Mouse (Mus musculus): Measurements from ENCODE around the gene Bcl2. TPM values are rescaled to one million over a fixed set of nuclear protein-coding genes. Genes with fewer than 3 reads are reported as not detected.

Gene Bcl2
- polyA plus RNA-seq, 1 experiment, result 4.7 TPM

GRCm38 (mm10) chr1:106601247-106601646, 112.8 kb downstream of the Bcl2 start:
- Histone ChIP-seq H3K4me1 (ENCODE audit: control insufficient read depth, insufficient read depth, low read length) (no peaks in the 10 kb centered on the region), H3K27ac (ENCODE audit: insufficient read depth, low read length) (no peak overlapping the region), H3K4me3 (ENCODE audit: insufficient read depth, low read length) (no peak overlapping the region)
- TF ChIP-seq CTCF (IDR thresholded peaks at IDR 0.05; ENCODE audit: extremely low read depth, insufficient read depth, low read length), result no peak
- no peak for TF ChIP-seq POLR2A (IDR thresholded peaks at IDR 0.05; ENCODE audit: extremely low read depth, insufficient read depth, low read length)

GRCm38 (mm10) chr1:106600841-106601240, 113.2 kb downstream of the Bcl2 start:
- Histone ChIP-seq H3K4me1 (ENCODE audit: control insufficient read depth, insufficient read depth, low read length) (no peaks in the 10 kb centered on the region), H3K4me3 (ENCODE audit: insufficient read depth, low read length) (no peak overlapping the region), H3K27ac (ENCODE audit: insufficient read depth, low read length) (no peak overlapping the region)
- no peak for TF ChIP-seq CTCF (IDR thresholded peaks at IDR 0.05; ENCODE audit: extremely low read depth, insufficient read depth, low read length)
- no peak for TF ChIP-seq POLR2A (IDR thresholded peaks at IDR 0.05; ENCODE audit: extremely low read depth, insufficient read depth, low read length)

- Histone ChIP-seq H3K4me3 (ENCODE audit: insufficient read depth, low read length) (no peak overlapping the region), H3K27ac (ENCODE audit: insufficient read depth, low read length) (no peak overlapping the region), H3K4me1 (ENCODE audit: control insufficient read depth, insufficient read depth, low read length) (no peaks in the 10 kb centered on the region)
- TF ChIP-seq POLR2A (IDR thresholded peaks at IDR 0.05; ENCODE audit: extremely low read depth, insufficient read depth, low read length) (no peak), CTCF (IDR thresholded peaks at IDR 0.05; ENCODE audit: extremely low read depth, insufficient read depth, low read length) (no peak)
Measured at GRCm38 (mm10) chr1:106598292-106598583, 115.8 kb downstream of the Bcl2 start.

GRCm38 (mm10) chr1:106597575-106598291, 116.3 kb downstream of the Bcl2 start:
- Histone ChIP-seq H3K4me1 (ENCODE audit: control insufficient read depth, insufficient read depth, low read length) (no peaks in the 10 kb centered on the region), H3K4me3 (ENCODE audit: insufficient read depth, low read length) (no peak overlapping the region), H3K27ac (ENCODE audit: insufficient read depth, low read length) (no peak overlapping the region)
- TF ChIP-seq CTCF (IDR thresholded peaks at IDR 0.05; ENCODE audit: extremely low read depth, insufficient read depth, low read length) (no peak), POLR2A (IDR thresholded peaks at IDR 0.05; ENCODE audit: extremely low read depth, insufficient read depth, low read length) (no peak)

- H3K27ac ChIP-seq (ENCODE audit: insufficient read depth, low read length), result no peak overlapping the region
- H3K4me1 ChIP-seq (ENCODE audit: control insufficient read depth, insufficient read depth, low read length), result no peaks in the 10 kb centered on the region
- no peak for TF ChIP-seq CTCF (IDR thresholded peaks at IDR 0.05; ENCODE audit: extremely low read depth, insufficient read depth, low read length)
- no peak for TF ChIP-seq POLR2A (IDR thresholded peaks at IDR 0.05; ENCODE audit: extremely low read depth, insufficient read depth, low read length)
- no peak overlapping the region for H3K4me3 ChIP-seq (ENCODE audit: insufficient read depth, low read length)
Measured at GRCm38 (mm10) chr1:106596380-106596779, 117.7 kb downstream of the Bcl2 start.

GRCm38 (mm10) chr1:106595286-106595885, 118.7 kb downstream of the Bcl2 start:
- Histone ChIP-seq H3K4me3 (ENCODE audit: insufficient read depth, low read length) (no peak overlapping the region), H3K4me1 (ENCODE audit: control insufficient read depth, insufficient read depth, low read length) (no peaks in the 10 kb centered on the region), H3K27ac (ENCODE audit: insufficient read depth, low read length) (no peak overlapping the region)
- TF ChIP-seq CTCF (IDR thresholded peaks at IDR 0.05; ENCODE audit: extremely low read depth, insufficient read depth, low read length), result no peak
- TF ChIP-seq POLR2A (IDR thresholded peaks at IDR 0.05; ENCODE audit: extremely low read depth, insufficient read depth, low read length), result no peak

- no peak overlapping the region for H3K27ac ChIP-seq (ENCODE audit: insufficient read depth, low read length)
Measured at GRCm38 (mm10) chr1:106591180-106591774, 122.8 kb downstream of the Bcl2 start.

GRCm38 (mm10) chr1:106589141-106589540, 124.9 kb downstream of the Bcl2 start:
- no peak overlapping the region for H3K4me3 ChIP-seq (ENCODE audit: insufficient read depth, low read length)
- no peak overlapping the region for H3K27ac ChIP-seq (ENCODE audit: insufficient read depth, low read length)
- TF ChIP-seq CTCF (IDR thresholded peaks at IDR 0.05; ENCODE audit: extremely low read depth, insufficient read depth, low read length) (no peak), POLR2A (IDR thresholded peaks at IDR 0.05; ENCODE audit: extremely low read depth, insufficient read depth, low read length) (no peak)
- peaks cover 2% of the 10 kb centered on the region; the same call in 1 of the 2 replicates for H3K4me1 ChIP-seq (ENCODE audit: control insufficient read depth, insufficient read depth, low read length)

More at GRCm38 (mm10) chr1:106591180-106591774, 122.8 kb downstream of the Bcl2 start:
- Histone ChIP-seq H3K4me3 (ENCODE audit: insufficient read depth, low read length) (no peak overlapping the region), H3K4me1 (ENCODE audit: control insufficient read depth, insufficient read depth, low read length) (0 out of 2 replicates have a peak, but pooled peaks cover 2% of the 10 kb centered on the region)
- TF ChIP-seq POLR2A (IDR thresholded peaks at IDR 0.05; ENCODE audit: extremely low read depth, insufficient read depth, low read length), result no peak
- TF ChIP-seq CTCF (IDR thresholded peaks at IDR 0.05; ENCODE audit: extremely low read depth, insufficient read depth, low read length), result no peak

- Histone ChIP-seq H3K27ac (ENCODE audit: insufficient read depth, low read length) (no peak overlapping the region), H3K4me1 (ENCODE audit: control insufficient read depth, insufficient read depth, low read length) (peaks cover 2% of the 10 kb centered on the region; the same call in 1 of the 2 replicates), H3K4me3 (ENCODE audit: insufficient read depth, low read length) (no peak overlapping the region)
- no peak for TF ChIP-seq POLR2A (IDR thresholded peaks at IDR 0.05; ENCODE audit: extremely low read depth, insufficient read depth, low read length)
- TF ChIP-seq CTCF (IDR thresholded peaks at IDR 0.05; ENCODE audit: extremely low read depth, insufficient read depth, low read length), result no peak
Measured at GRCm38 (mm10) chr1:106587866-106588470, 126.1 kb downstream of the Bcl2 start.
